ENCODE assay signal across 20 mouse cellular contexts in the genomic region with DNA sequence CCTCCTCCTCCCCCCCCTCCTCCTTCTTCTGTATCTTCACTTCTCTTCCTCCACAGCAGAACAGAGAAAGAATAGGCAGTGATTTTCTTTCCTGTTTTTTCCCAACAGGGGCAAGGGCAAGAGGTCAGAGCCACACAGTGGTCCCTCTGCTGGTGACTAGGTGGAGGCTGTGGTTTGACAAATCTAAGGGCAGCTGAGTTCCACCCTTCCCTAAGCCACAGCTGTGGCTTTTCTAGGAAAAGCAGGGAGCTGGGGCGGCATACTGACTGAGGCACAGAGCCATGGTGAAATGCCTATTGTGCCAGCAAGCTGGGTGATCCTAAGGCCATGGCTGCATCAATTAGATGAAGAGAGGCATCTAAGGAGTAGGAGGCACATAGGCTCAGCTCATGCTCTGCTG.
DNase-seq lines count a peak whose midpoint lies in the region; ATAC-seq and TF ChIP-seq lines count a peak whose summit lies in the region.
"Had no signal": no experiment of that assay in that cellular context is flagged by ENCODE, and none has a peak within 500 bp of the region (broad histone marks: within the 10 kb centered on the region; RNA-seq: fewer than 3 reads in every experiment).

No protein-coding gene starts in this region.

- no peaks in the 10 kb centered on the region for H3K9me3 ChIP-seq in intestine, postnatal 0 days (ENCODE audit: control insufficient read depth)
- H3K9me3 ChIP-seq in intestine, embryonic 15.5 days: no peaks in the 10 kb centered on the region
- peaks cover 17% of the 10 kb centered on the region for H3K9me3 ChIP-seq in megakaryocyte, embryonic 14.5 days
- H3K9me3 ChIP-seq: embryonic facial prominence, embryonic 12.5 days; hindbrain, embryonic 10.5 days had no signal

- no peaks in the 10 kb centered on the region; the same call in 1 of the 2 replicates for H3K36me3 ChIP-seq in intestine, postnatal 0 days (ENCODE audit: control insufficient read depth, insufficient read depth)
- no peaks in the 10 kb centered on the region for H3K36me3 ChIP-seq in intestine, embryonic 15.5 days
- peaks cover 7% of the 10 kb centered on the region for H3K36me3 ChIP-seq in megakaryocyte, embryonic 14.5 days (replicated peaks; ENCODE audit: low read length)
- H3K36me3 ChIP-seq: embryonic facial prominence, embryonic 12.5 days; hindbrain, embryonic 10.5 days; neural tube, embryonic 13.5 days had no signal

- no peak overlapping the region for H3K4me2 ChIP-seq in intestine, postnatal 0 days (replicated peaks; ENCODE audit: low read depth)
- H3K4me2 ChIP-seq in intestine, embryonic 15.5 days (replicated peaks): no peak overlapping the region
- H3K4me2 ChIP-seq: embryonic facial prominence, embryonic 12.5 days; lung, embryonic 14.5 days; midbrain, embryonic 11.5 days; neural tube, embryonic 13.5 days had no signal

- no peak overlapping the region for H3K27ac ChIP-seq in intestine, postnatal 0 days (ENCODE audit: low read depth, low read length)
- H3K27ac ChIP-seq in intestine, embryonic 15.5 days: no peak overlapping the region
- H3K27ac ChIP-seq: embryonic facial prominence, embryonic 12.5 days; hindbrain, embryonic 10.5 days; neural tube, embryonic 13.5 days had no signal

- H3K9ac ChIP-seq in intestine, postnatal 0 days (ENCODE audit: low read depth, low read length): no peak overlapping the region
- no peak overlapping the region for H3K9ac ChIP-seq in intestine, embryonic 15.5 days
- H3K9ac ChIP-seq: embryonic facial prominence, embryonic 12.5 days; forebrain, postnatal 0 days; lung, embryonic 14.5 days; neural tube, embryonic 13.5 days had no signal

- peak; percentile 29 for TF ChIP-seq CTCF in intestine, postnatal 0 days (IDR thresholded peaks at IDR 0.05; ENCODE audit: low read depth)

- 86% methylated on average over 1 of the region's 1 CpGs for WGBS in intestine, postnatal 0 days
- WGBS in intestine, embryonic 15.5 days: 81% methylated on average over 1 of the region's 1 CpGs

- H3K4me3 ChIP-seq in intestine, postnatal 0 days (ENCODE audit: low read depth, low read length): no peak overlapping the region
- no peak overlapping the region for H3K4me3 ChIP-seq in intestine, embryonic 15.5 days (replicated peaks)
- peak overlapping the region; percentile 38 for H3K4me3 ChIP-seq in megakaryocyte, embryonic 14.5 days (replicated peaks)
- H3K4me3 ChIP-seq: embryonic facial prominence, embryonic 12.5 days; hindbrain, embryonic 10.5 days; neural tube, embryonic 13.5 days had no signal

- peaks cover 3% of the 10 kb centered on the region; the same call in 1 of the 2 replicates for H3K4me1 ChIP-seq in intestine, postnatal 0 days (replicated peaks; ENCODE audit: control insufficient read depth, insufficient read depth, low read length)
- peaks cover 5% of the 10 kb centered on the region for H3K4me1 ChIP-seq in intestine, embryonic 15.5 days (replicated peaks)
- peaks cover 55% of the 10 kb centered on the region for H3K4me1 ChIP-seq in megakaryocyte, embryonic 14.5 days
- H3K4me1 ChIP-seq: embryonic facial prominence, embryonic 12.5 days; neural tube, embryonic 13.5 days had no signal

- peak; percentile 18 for DNase-seq in embryo, embryonic 10 days (ENCODE audit: low spot score)
- DNase-seq in embryo, embryonic 11 days: no peak
- no peak for DNase-seq in urinary bladder, postnatal 4 days (ENCODE audit: low spot score in 2 of 2)
- DNase-seq: adrenal gland, adult 8-10 months; cerebellum, adult 8-10 months; forebrain, postnatal 0 days; gastrocnemius, postnatal 14 days; heart, adult 18-20 months; lung, embryonic 14.5 days; lung, postnatal 4 days; right cerebral cortex, adult 18-20 months had no signal

- no peak for ATAC-seq in intestine, postnatal 0 days
- ATAC-seq in intestine, embryonic 15.5 days: no peak
- ATAC-seq in megakaryocyte, adult 5-6 weeks (ENCODE audit: poor library complexity, severe bottlenecking): no peak
- no peak for ATAC-seq in frontal cortex, adult (ENCODE audit: low TSS enrichment)
- ATAC-seq: forebrain, postnatal 0 days had no signal

- no peaks in the 10 kb centered on the region for H3K27me3 ChIP-seq in intestine, postnatal 0 days (replicated peaks; ENCODE audit: control insufficient read depth, insufficient read depth, low read length)
- H3K27me3 ChIP-seq in intestine, embryonic 15.5 days (replicated peaks): no peaks in the 10 kb centered on the region
- H3K27me3 ChIP-seq in megakaryocyte, embryonic 14.5 days (replicated peaks): peaks cover 39% of the 10 kb centered on the region
- H3K27me3 ChIP-seq: embryonic facial prominence, embryonic 12.5 days; neural tube, embryonic 13.5 days had no signal
